32 mouse cellular contexts compared by ENCODE assay signal in the genomic region with DNA sequence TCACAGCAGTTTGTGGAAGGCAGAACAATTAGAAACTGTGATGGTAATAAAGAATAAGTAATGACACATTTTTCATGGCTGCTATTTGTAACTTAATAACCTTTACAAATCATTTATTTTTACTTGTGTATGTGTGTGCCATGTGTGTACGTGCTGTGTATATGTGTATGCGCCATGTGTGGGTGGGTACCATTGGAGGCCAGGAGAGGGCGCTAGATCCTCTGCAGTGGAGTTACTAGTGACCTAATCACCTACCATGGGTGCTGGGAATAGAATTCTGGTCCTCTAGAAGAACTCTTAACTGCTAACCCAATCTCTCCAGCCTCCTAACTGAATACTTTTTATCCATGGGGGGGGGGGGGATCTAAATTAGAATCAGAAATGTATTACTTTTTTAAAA. TPM values are rescaled to one million over a fixed set of nuclear protein-coding genes. Genes with fewer than 3 reads are reported as not detected.
DNase-seq lines count a peak whose midpoint lies in the region; ATAC-seq and TF ChIP-seq lines count a peak whose summit lies in the region.
"Had no signal": no experiment of that assay in that cellular context is flagged by ENCODE, and none has a peak within 500 bp of the region (broad histone marks: within the 10 kb centered on the region; RNA-seq: fewer than 3 reads in every experiment).

No protein-coding gene starts in this region.

- no peak overlapping the region for H3K9ac ChIP-seq in MEL (ENCODE audit: control insufficient read depth, low read depth, low read length, poor library complexity, severe bottlenecking)
- H3K9ac ChIP-seq: forebrain, embryonic 13.5 days; hindbrain, embryonic 13.5 days; intestine, embryonic 15.5 days had no signal

- no peaks in the 10 kb centered on the region for H3K9me3 ChIP-seq in MEL (replicated peaks; ENCODE audit: insufficient read depth, low read length)
- H3K9me3 ChIP-seq: forebrain, embryonic 10.5 days; forebrain, embryonic 13.5 days; G1E; hindbrain, embryonic 10.5 days; hindbrain, embryonic 13.5 days; intestine, embryonic 15.5 days had no signal

- H3K36me3 ChIP-seq in testis, adult 2 months (ENCODE audit: control insufficient read depth, insufficient read depth, low read length): no peaks in the 10 kb centered on the region
- H3K36me3 ChIP-seq in MEL (ENCODE audit: control insufficient read depth in 1 of 2, insufficient read depth in 2 of 2, low read length in 2 of 2): peaks cover 0 to 8% of the 10 kb centered on the region in 2 experiments; a peak in 2 of 4 replicates
- H3K36me3 ChIP-seq: forebrain, embryonic 10.5 days; G1E; hindbrain, embryonic 10.5 days; hindbrain, embryonic 13.5 days; intestine, embryonic 15.5 days had no signal

- TF ChIP-seq EP300 in MEL (IDR thresholded peaks at IDR 0.05; ENCODE audit: low read depth in 1 of 2, low read length in 2 of 2): no peak

- H3K79me2 ChIP-seq in MEL (ENCODE audit: control insufficient read depth, insufficient read depth, low read length, poor library complexity): no peaks in the 10 kb centered on the region

- no peak for ATAC-seq in cerebellum, adult (ENCODE audit: insufficient number of reproducible peaks, low FRiP score, low TSS enrichment)
- ATAC-seq: CD4-positive, CD25-positive, alpha-beta regulatory T cell, adult 4 months; forebrain, embryonic 13.5 days; forebrain, embryonic 16.5 days; hindbrain, embryonic 16.5 days; intestine, embryonic 15.5 days had no signal

- TF ChIP-seq CTCF in testis, adult 2 months (IDR thresholded peaks at IDR 0.05; ENCODE audit: control insufficient read depth, insufficient read depth, insufficient replicate concordance, low read depth, low read length): peak; percentile 72; the same call in 1 of the 2 replicates
- TF ChIP-seq CTCF in MEL (IDR thresholded peaks at IDR 0.05 in 2 of 3, conservative IDR thresholded peaks at IDR 0.05 in 1 of 3; ENCODE audit: control insufficient read depth in 1 of 3, insufficient read depth in 1 of 3, low read depth in 2 of 3, low read length in 3 of 3, poor library complexity in 1 of 3, severe bottlenecking in 1 of 3): peak; percentile 20 to 24 (median 22); a peak in 4 of 6 replicates
- TF ChIP-seq CTCF in bone marrow macrophage, adult 2 months (IDR thresholded peaks at IDR 0.05; ENCODE audit: low read depth, low read length): 0 out of 2 replicates have a peak, but pooled peaks have one; percentile 23

- H3K4me1 ChIP-seq in testis, adult 2 months (ENCODE audit: control insufficient read depth, insufficient read depth, low read length): peaks cover 4% of the 10 kb centered on the region
- peaks cover 2 to 24% of the 10 kb centered on the region in 2 experiments; a peak in 2 of 4 replicates for H3K4me1 ChIP-seq in MEL (ENCODE audit: control insufficient read depth in 1 of 2, insufficient read depth in 2 of 2, low read length in 2 of 2)
- H3K4me1 ChIP-seq in bone marrow macrophage, adult 2 months (ENCODE audit: control insufficient read depth, insufficient read depth, low read length): peaks cover 37% of the 10 kb centered on the region
- H3K4me1 ChIP-seq: forebrain, embryonic 13.5 days; hindbrain, embryonic 10.5 days; hindbrain, embryonic 13.5 days; intestine, embryonic 15.5 days had no signal

- H3K4me3 ChIP-seq in testis, adult 2 months (ENCODE audit: control insufficient read depth, low read depth, low read length): no peak overlapping the region
- H3K4me3 ChIP-seq in MEL (ENCODE audit: control insufficient read depth in 1 of 2, insufficient read depth in 1 of 2, low read depth in 2 of 2, low read length in 2 of 2): no peak overlapping the region
- H3K4me3 ChIP-seq in bone marrow macrophage, adult 2 months (ENCODE audit: insufficient read depth, low read length): no peak overlapping the region
- H3K4me3 ChIP-seq: forebrain, embryonic 10.5 days; forebrain, embryonic 13.5 days; hindbrain, embryonic 10.5 days; hindbrain, embryonic 13.5 days; intestine, embryonic 15.5 days had no signal

- no peak for DNase-seq in testis, postnatal 14 days (ENCODE audit: low spot score)
- no peak for DNase-seq in MEL (ENCODE audit: low read depth, low spot score)
- DNase-seq in gastrocnemius, adult 18-20 months (ENCODE audit: low spot score): no peak
- no peak for DNase-seq in layer of hippocampus, adult 9-10 months (ENCODE audit: low spot score)
- DNase-seq: adrenal gland, postnatal 10 days; cerebellum, adult 18-20 months; cerebellum, adult 9-10 months; cerebellum, postnatal 14 days; gastrocnemius, postnatal 25 days; heart, postnatal 36 days; kidney, adult 11 months had no signal

- TF ChIP-seq POLR2A in testis, adult 2 months (IDR thresholded peaks at IDR 0.05; ENCODE audit: control insufficient read depth, low read depth, low read length): no peak
- TF ChIP-seq POLR2A in MEL (IDR thresholded peaks at IDR 0.05; ENCODE audit: control insufficient read depth in 1 of 2, insufficient read depth in 1 of 2, low read depth in 1 of 2, low read length in 2 of 2, poor library complexity in 1 of 2): no peak
- TF ChIP-seq POLR2A in bone marrow macrophage, adult 2 months (IDR thresholded peaks at IDR 0.05; ENCODE audit: borderline replicate concordance, low read depth, low read length): no peak

- TF ChIP-seq RAD21 in MEL (IDR thresholded peaks at IDR 0.05; ENCODE audit: low read depth, low read length): no peak

- H3K27me3 ChIP-seq in testis, adult 2 months (ENCODE audit: control insufficient read depth, insufficient read depth, low read length): no peaks in the 10 kb centered on the region
- no peaks in the 10 kb centered on the region for H3K27me3 ChIP-seq in MEL (ENCODE audit: control insufficient read depth in 1 of 2, insufficient read depth in 2 of 2, low read length in 2 of 2)
- H3K27me3 ChIP-seq: forebrain, embryonic 13.5 days; hindbrain, embryonic 13.5 days; intestine, embryonic 15.5 days had no signal

- H3K27ac ChIP-seq in testis, adult 2 months (ENCODE audit: control insufficient read depth, insufficient read depth, low read depth, low read length): no peak overlapping the region
- H3K27ac ChIP-seq in MEL (ENCODE audit: control insufficient read depth, low read depth, low read length): no peak overlapping the region
- H3K27ac ChIP-seq in bone marrow macrophage, adult 2 months (ENCODE audit: insufficient read depth, low read depth, low read length): peak overlapping the region; percentile 28
- H3K27ac ChIP-seq: forebrain, embryonic 10.5 days; forebrain, embryonic 13.5 days; hindbrain, embryonic 10.5 days; hindbrain, embryonic 13.5 days; intestine, embryonic 15.5 days had no signal

TF ChIP-seq in MEL, 35 proteins besides CTCF, POLR2A, EP300 and RAD21:
- TF ChIP-seq USF2 (IDR thresholded peaks at IDR 0.05; ENCODE audit: borderline replicate concordance in 1 of 2, insufficient read depth in 1 of 2, low read depth in 1 of 2, low read length in 2 of 2) (no peak), TAL1 (IDR thresholded peaks at IDR 0.05; ENCODE audit: low read length) (no peak), TBP (IDR thresholded peaks at IDR 0.05; ENCODE audit: low read depth, low read length) (no peak), RCOR1 (IDR thresholded peaks at IDR 0.05; ENCODE audit: low read depth, low read length) (no peak), HCFC1 (IDR thresholded peaks at IDR 0.05; ENCODE audit: low read depth, low read length) (no peak)

RNA-seq across cellular contexts. Expression of gene Dppa3, which starts 23.7 kb away (rescaled TPM):
- 0.17 TPM in 1 of 2 replicates, not detected in the other for polyA plus RNA-seq in testis, adult 2 months (2012; rRNA removed)
- not detected in 2 replicates for total RNA-seq in MEL (2012; rRNA removed)
- polyA plus RNA-seq in MEL (2012; ENCODE audit: insufficient read depth in 1 of 2, insufficient read length in 2 of 2, low read depth in 1 of 2, low replicate concordance in 2 of 2, missing spikeins in 1 of 2): not detected
- polyA plus RNA-seq in bone marrow macrophage, adult 2 months (2012; ENCODE audit: insufficient read depth, insufficient read length, missing spikeins): 14.6 and 20.2 TPM in 2 replicates
- not detected for total RNA-seq in gastrocnemius, adult 18-20 months (2021)
- total RNA-seq: adrenal gland, adult 18-20 months; adrenal gland, postnatal 10 days; adrenal gland, postnatal 36 days; G1E; gastrocnemius, adult 8-10 months; gastrocnemius, postnatal 25 days; heart, adult 8-10 months; heart, postnatal 36 days had no signal
- polyA plus RNA-seq: C2C12; CD4-positive, CD25-positive, alpha-beta regulatory T cell, adult 4 months; embryonic facial prominence, embryonic 11.5 days; embryonic facial prominence, embryonic 14.5 days; forebrain, embryonic 10.5 days; forebrain, embryonic 13.5 days; forebrain, embryonic 16.5 days; G1E; gonadal fat pad, adult 2 months; heart, embryonic 11.5 days; hindbrain, embryonic 10.5 days; hindbrain, embryonic 13.5 days; hindbrain, embryonic 16.5 days; intestine, embryonic 15.5 days had no signal

RNA-seq across cellular contexts. Expression of gene Gdf3, which starts 40.0 kb away (rescaled TPM):
- polyA plus RNA-seq in testis, adult 2 months (2012; rRNA removed): 0.05 and 0.06 TPM in 2 replicates
- total RNA-seq in MEL (2012; rRNA removed): 39.6 and 42.8 TPM in 2 replicates
- 10 to 100 TPM in 1 of 2 experiments, not detected in 1; 50.2 TPM for polyA plus RNA-seq in MEL (2012; ENCODE audit: insufficient read depth in 1 of 2, insufficient read length in 2 of 2, low read depth in 1 of 2, low replicate concordance in 2 of 2, missing spikeins in 1 of 2)
- polyA plus RNA-seq in bone marrow macrophage, adult 2 months (2012; ENCODE audit: insufficient read depth, insufficient read length, missing spikeins): 30.2 and 32.0 TPM in 2 replicates
- total RNA-seq in gastrocnemius, adult 18-20 months (2021): not detected
- total RNA-seq: adrenal gland, adult 18-20 months; adrenal gland, postnatal 10 days; adrenal gland, postnatal 36 days; gastrocnemius, adult 8-10 months; gastrocnemius, postnatal 25 days; heart, adult 8-10 months; heart, postnatal 36 days had no signal
- polyA plus RNA-seq: C2C12; CD4-positive, CD25-positive, alpha-beta regulatory T cell, adult 4 months; embryonic facial prominence, embryonic 11.5 days; embryonic facial prominence, embryonic 14.5 days; forebrain, embryonic 13.5 days; forebrain, embryonic 16.5 days; hindbrain, embryonic 10.5 days had no signal

RNA-seq across cellular contexts. Expression of gene Apobec1, which starts 47.7 kb away (rescaled TPM):
- 1.7 and 2.2 TPM in 2 replicates for polyA plus RNA-seq in testis, adult 2 months (2012; rRNA removed)
- 4.5 and 4.9 TPM in 2 replicates for total RNA-seq in MEL (2012; rRNA removed)
- polyA plus RNA-seq in MEL (2012; ENCODE audit: insufficient read depth in 1 of 2, insufficient read length in 2 of 2, low read depth in 1 of 2, low replicate concordance in 2 of 2, missing spikeins in 1 of 2): 1 to 10 TPM in 1 of 2 experiments, not detected in 1; 5.8 TPM
- polyA plus RNA-seq in bone marrow macrophage, adult 2 months (2012; ENCODE audit: insufficient read depth, insufficient read length, missing spikeins): 664 and 728 TPM in 2 replicates
- 1 to 10 TPM in 1 of 2 experiments, under 1 TPM in 1; 0.80 to 1.1 TPM for total RNA-seq in gastrocnemius, adult 18-20 months (2021)

RNA-seq across cellular contexts. Expression of gene Nanog, which starts 57.4 kb away (rescaled TPM):
- polyA plus RNA-seq in testis, adult 2 months (2012; rRNA removed): 0.08 and 0.10 TPM in 2 replicates
- total RNA-seq in MEL (2012; rRNA removed): not detected in 2 replicates
- polyA plus RNA-seq in MEL (2012; ENCODE audit: insufficient read depth in 1 of 2, insufficient read length in 2 of 2, low read depth in 1 of 2, low replicate concordance in 2 of 2, missing spikeins in 1 of 2): under 1 TPM in 1 of 2 experiments, not detected in 1; 0.63 TPM
- polyA plus RNA-seq in bone marrow macrophage, adult 2 months (2012; ENCODE audit: insufficient read depth, insufficient read length, missing spikeins): not detected in 2 replicates
- not detected for total RNA-seq in gastrocnemius, adult 18-20 months (2021)
- total RNA-seq: adrenal gland, adult 18-20 months; adrenal gland, postnatal 10 days; adrenal gland, postnatal 36 days; gastrocnemius, adult 8-10 months; gastrocnemius, postnatal 25 days; heart, adult 8-10 months; heart, postnatal 36 days had no signal
- polyA plus RNA-seq: G1E had no signal

Comparison
In these comparisons a context has a peak if more than half of its experiments do, and no peak if none do; other contexts are left out.
1. CTCF ChIP-seq: peak in every context shown above with its lines; median percentile 72 in testis, adult 2 months; 23 in bone marrow macrophage, adult 2 months; 22 in MEL.
2. RNA of gene Dppa3, which starts 23.7 kb away (polyA plus RNA-seq): 14.6 to 20.2 TPM in bone marrow macrophage, adult 2 months; 0.17 TPM in testis, adult 2 months and not detected in MEL; every median in the first group is over 10 times any median in the second.
3. RNA of gene Gdf3, which starts 40.0 kb away (polyA plus RNA-seq): 50.2 TPM in MEL and 30.2 to 32.0 TPM in bone marrow macrophage, adult 2 months; 0.05 to 0.06 TPM in testis, adult 2 months; every median in the first group is over 10 times any median in the second.
4. RNA of gene Apobec1, which starts 47.7 kb away (polyA plus RNA-seq): 664 to 728 TPM in bone marrow macrophage, adult 2 months; 5.8 TPM in MEL and 1.7 to 2.2 TPM in testis, adult 2 months; every median in the first group is over 10 times any median in the second.